Mouse (Mus musculus) cerebellum, postnatal 10 days (tissue): ENCODE measurements around the gene Pgls.

Experiments
- DNase-seq, 2 experiments: peaks; one replicate each; pipeline ENCODE4 v3.0.0; 2021; ENCODE audit warnings: mixed read lengths in 2 of 2

Gene Pgls

GRCm38 (mm10) chr8:71569366-71570290 is 22.3 kb upstream of the Pgls start:
- peak; percentile 94 to 95 for DNase-seq

DNA sequence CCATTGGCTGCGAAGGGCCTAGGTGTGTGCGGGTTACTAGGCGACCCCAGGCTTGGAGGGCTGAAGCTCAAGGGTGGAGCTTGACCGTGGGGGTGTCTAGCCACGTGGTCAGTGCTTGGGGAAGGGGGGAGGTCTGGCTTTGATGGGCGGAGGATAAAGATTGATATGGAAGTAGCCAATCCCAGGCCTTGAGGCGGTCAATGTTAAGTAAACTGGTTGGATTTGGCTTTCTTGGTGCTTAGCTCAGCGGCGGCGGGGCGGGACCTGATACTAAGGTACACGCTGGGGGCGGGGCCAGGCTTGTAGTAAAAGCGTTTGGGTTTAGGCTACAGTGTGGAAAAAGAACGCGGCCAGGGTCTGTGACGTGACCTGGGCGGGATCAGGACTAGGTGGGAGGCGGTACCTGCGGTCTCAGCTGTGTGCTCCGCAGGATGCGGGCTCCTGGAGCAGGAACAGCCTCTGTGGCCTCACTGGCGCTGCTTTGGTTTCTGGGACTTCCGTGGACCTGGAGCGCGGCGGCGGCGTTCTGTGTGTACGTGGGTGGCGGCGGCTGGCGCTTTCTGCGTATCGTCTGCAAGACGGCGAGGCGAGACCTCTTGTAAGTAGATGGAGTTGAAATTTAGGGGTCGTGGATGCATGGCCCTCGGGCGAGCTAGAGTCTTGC is 21.6 kb upstream of the Pgls start:
- peak; percentile 98 for DNase-seq

- peak; percentile 65 to 68 for DNase-seq
Observed at GRCm38 (mm10) chr8:71572077-71572476, 19.9 kb upstream of the Pgls start.

- peak; percentile 77 to 85 for DNase-seq
Observed at GRCm38 (mm10) chr8:71572847-71573633, 18.9 kb upstream of the Pgls start.

DNA sequence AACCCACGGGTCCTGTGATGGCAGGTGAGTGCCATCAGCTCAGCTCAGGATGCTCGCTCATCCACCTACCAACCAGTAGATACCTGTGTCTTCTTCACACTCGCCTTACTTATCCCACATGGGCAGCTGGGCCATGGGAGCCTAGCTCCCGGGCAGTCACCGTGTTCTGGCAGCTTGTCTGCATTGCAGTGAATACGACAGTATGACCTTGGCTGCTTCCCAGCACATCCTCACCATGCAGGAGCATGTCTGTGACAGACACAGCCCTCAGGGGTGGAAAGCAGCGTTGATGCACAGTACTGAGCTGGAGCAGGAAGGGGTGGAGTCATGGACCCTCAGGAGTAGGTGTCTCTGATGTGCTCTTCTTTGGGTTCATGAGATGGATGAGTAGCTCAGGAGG is 17.6 kb upstream of the Pgls start:
- DNase-seq: no peak

DNA sequence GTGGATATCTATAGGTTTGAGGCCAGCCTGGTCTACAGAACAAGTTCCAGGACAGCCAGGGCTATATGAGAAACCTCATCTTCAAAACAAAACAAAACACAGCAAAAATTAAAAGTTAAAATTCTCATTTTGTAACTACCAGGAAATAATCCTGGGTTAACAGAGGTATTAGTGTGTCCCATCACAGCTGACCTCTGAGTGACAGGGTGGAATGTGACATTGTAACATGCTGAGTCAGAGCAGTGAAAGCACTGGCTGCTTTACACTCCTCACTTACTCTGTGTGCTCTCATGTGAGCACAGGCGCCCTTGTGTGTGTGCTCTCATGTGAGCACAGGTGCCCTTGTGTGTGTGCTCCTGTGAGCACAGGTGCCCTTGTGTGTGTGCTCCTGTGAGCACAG is 17.0 kb upstream of the Pgls start:
- no peak for DNase-seq

DNA sequence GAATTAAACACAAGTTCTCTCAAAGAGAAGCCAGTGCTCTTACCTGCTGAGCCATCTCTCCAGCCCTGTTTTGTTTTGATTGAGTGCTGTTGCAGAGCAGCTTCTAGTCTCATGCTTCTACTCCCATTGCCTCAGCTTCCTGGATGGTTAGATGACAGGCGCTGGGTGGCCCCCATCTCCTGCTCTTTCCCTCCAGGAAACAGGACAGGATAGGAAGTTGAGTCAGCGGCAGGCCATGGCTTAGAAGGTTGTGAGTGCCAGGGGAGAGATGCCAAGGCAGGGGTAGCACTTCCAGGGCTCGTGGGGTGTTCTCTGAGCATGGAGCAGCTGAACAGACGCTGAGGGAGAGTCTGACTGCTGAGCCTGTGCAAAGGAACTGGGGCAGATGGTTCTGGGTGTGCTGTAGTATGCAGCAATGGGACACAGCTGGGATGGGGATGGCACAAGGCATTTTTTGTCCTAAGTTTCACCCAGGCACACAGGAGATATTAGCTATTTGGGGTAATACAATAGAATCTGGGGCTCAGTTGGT is 14.1 kb upstream of the Pgls start:
- peak in 1 of 2 experiments; percentile 41 for DNase-seq

DNA sequence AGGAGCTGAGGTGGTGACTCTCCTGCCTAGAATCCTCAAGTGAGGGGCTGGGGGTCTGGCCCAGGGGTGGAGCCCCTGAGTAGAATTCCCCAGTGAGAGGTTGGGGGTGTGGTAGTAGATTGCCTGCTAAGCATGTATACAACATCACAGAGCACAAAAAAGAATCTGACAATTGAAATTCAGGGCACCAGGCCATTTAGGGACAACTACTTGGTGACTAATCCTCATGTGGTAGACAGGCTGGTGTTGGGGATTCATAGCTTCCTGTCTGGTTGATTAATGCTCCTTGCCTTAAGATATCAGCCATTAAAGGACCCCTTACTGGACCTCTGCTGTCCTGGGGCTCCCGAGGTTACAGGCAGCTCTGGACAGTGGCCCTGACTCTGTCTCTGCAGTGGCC is 13.0 kb upstream of the Pgls start:
- DNase-seq: no peak

DNA sequence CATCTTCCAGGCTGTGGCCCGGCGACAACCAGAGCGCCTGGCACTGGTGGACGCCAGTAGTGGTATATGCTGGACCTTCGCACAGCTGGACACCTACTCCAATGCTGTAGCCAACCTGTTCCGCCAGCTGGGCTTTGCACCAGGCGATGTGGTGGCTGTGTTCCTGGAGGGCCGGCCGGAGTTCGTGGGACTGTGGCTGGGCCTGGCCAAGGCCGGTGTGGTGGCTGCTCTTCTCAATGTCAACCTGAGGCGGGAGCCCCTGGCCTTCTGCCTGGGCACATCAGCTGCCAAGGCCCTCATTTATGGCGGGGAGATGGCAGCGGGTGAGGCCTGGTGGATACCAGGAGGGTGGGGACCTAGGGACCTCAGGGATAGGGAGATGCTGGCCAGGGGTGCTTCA is 12.5 kb upstream of the Pgls start:
- peak; percentile 61 to 66 for DNase-seq

GRCm38 (mm10) chr8:71580201-71580600 is 11.8 kb upstream of the Pgls start:
- DNase-seq: peak in 1 of 2 experiments; percentile 57

- peak; percentile 78 to 83 for DNase-seq
Observed at GRCm38 (mm10) chr8:71586891-71587290, 5.1 kb upstream of the Pgls start.

DNA sequence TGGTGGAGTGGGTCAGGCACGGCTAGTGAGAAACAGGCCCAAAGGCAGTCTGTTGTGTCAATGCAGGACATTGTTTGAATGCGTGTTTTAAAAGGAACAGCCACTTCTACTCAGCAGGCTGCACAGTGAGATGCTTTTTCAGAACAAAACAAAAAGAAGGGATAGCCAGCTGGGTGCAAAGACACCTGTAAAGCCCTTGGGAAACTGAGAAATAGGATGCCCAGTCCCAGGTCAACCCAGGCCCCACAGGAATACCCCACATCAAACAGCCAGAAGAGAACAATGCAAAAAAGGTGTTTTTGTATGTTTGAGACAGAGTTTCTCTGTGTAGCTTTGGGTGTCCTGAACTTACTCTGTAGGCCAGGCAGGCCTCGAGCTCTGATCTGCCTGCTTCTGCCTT is 3.2 kb upstream of the Pgls start:
- no peak for DNase-seq

GRCm38 (mm10) chr8:71591017-71591416 is 959 bp upstream of the Pgls start:
- DNase-seq: peak in 1 of 2 experiments; percentile 25

DNA sequence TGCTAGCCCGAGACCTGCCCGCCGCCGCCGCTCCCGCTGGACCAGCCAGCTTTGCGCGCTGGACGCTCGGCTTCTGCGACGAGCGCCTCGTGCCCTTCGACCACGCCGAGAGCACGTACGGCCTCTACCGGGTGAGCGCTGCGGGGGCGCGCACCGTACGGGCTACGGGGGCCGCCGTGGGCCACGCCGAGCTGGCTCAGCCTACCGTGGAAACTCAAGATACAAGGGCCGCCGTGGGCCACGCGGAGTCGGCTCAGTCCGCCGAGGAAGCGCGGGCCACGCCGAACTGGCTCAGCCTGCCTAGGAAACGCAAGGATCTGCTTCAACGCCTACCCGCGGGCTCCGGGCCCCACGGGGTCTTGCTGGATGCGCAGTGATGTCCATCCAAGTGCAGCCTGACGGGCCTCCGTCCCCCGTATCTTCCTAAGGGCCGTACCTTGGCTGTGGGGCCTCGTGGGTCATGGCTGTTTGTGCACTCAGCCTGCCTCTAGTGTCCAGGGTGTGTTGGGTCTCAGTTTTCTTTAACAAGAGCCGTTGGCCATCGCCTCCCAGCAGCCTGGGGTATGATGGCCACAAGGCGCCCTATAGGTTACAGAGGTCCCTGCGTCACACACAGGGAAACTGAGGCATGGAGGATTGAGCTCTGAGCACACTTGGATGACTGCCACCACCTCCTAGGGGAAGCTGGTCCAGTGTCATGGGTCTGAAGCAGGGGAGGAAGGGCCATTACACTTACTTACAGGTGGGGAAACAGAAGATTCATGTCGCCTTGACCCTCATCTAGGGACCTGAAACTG is 596 bp downstream of the Pgls start:
- DNase-seq: peak; percentile 84 to 86

- peak in 1 of 2 experiments; percentile 47 for DNase-seq
Observed at GRCm38 (mm10) chr8:71593556-71594323, 1.8 kb downstream of the Pgls start.

DNA sequence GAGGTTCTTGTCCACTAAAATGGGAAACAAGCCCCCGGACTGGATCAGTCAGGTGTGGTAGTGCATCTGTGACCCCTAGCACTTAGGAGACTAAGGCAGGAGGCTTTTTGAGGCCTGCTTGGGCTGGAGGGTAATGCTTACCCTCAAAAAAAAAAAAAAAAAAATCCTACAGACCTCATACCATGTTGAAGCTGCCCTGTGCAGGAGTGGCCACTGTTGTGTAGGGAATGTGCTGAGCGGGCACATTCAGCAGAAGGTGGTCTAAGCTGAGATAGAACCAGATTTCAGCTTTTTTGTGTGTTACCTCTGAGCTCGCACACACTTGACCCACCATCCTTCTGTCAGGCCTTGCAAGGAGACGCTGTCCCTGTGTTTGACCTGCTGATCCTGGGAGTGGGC is 2.3 kb downstream of the Pgls start:
- no peak for DNase-seq

GRCm38 (mm10) chr8:71595862-71596261 is 3.9 kb downstream of the Pgls start:
- peak; percentile 97 to 98 for DNase-seq

- peak in 1 of 2 experiments; percentile 19 for DNase-seq
Observed at GRCm38 (mm10) chr8:71596384-71596783, 4.4 kb downstream of the Pgls start.

DNA sequence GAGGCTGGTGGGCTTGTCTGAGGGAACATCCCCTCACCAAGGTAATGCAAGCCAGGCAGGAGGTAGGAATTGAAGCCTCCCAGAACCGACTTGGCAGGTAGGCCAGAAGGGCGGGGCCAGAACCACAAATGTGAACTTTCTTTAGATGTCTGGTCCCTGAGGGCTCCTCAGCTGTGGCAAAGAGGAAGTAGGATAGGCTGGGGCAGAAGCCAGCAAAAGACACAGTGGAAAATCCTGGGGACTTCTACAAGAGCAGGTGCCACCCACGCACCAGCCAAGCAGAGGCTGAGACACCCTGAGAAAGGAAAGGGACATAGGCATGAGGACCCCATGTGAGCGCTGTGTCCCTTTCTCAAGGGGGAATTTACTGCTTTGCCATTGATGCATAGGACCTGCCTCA is 4.8 kb downstream of the Pgls start:
- DNase-seq: peak; percentile 29 to 31

GRCm38 (mm10) chr8:71597451-71597850 is 5.5 kb downstream of the Pgls start, which contains the start of gene Fam129c:
Fam129c (plus strand) TSS chr8:71597648.
- peak in 1 of 2 experiments; percentile 55 for DNase-seq

DNA sequence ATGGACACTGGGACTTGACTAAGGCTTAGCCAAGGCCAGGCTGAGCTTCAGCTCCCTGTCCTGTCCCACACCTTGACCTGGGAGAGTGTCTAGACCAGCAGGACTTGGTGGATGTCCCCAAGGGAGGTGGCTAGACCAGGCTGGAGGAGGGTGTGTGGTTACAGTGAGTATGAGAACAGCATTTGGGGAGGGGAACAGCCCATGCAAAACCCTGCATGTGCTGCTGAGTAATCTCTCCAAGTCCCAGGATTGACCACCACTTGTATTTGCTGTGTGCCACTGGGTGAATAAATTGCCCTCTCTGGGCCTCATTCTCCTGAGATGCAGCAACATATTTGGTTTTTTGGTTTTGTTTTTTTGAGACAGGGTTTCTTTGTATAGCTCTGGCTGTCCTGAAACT is 6.4 kb downstream of the Pgls start:
- no peak for DNase-seq
